Mouse (Mus musculus) megakaryocyte progenitor cell, adult 5-6 weeks (primary cell): ENCODE data around the gene Usp6nl. TPM values are rescaled to one million over a fixed set of nuclear protein-coding genes. Genes with fewer than 3 reads are reported as not detected.

Experiments used
- ATAC-seq: replicated peaks from 2 replicates; pipeline ENCODE4 v1.8.0; 2016; ENCODE audit warnings: mild to moderate bottlenecking, moderate TSS enrichment, inconsistent platforms; ENCODE audit not compliant: poor library complexity
- total RNA-seq, 2 experiments: library from RNA; stranded (forward) in 1 of 2; stranded (reverse) in 1 of 2; fragments of 157-497, 149-512 nt in 1 of 2; fragments of 200-1000 nt in 1 of 2; gene quantifications; 2 replicates each; pipeline versions ENCODE4 v1.2.3 to v1.2.4; 2015 to 2017

The Usp6nl gene
- total RNA-seq, 2 experiments from 2014 or later, result 7.0 to 19.2 TPM

DNA sequence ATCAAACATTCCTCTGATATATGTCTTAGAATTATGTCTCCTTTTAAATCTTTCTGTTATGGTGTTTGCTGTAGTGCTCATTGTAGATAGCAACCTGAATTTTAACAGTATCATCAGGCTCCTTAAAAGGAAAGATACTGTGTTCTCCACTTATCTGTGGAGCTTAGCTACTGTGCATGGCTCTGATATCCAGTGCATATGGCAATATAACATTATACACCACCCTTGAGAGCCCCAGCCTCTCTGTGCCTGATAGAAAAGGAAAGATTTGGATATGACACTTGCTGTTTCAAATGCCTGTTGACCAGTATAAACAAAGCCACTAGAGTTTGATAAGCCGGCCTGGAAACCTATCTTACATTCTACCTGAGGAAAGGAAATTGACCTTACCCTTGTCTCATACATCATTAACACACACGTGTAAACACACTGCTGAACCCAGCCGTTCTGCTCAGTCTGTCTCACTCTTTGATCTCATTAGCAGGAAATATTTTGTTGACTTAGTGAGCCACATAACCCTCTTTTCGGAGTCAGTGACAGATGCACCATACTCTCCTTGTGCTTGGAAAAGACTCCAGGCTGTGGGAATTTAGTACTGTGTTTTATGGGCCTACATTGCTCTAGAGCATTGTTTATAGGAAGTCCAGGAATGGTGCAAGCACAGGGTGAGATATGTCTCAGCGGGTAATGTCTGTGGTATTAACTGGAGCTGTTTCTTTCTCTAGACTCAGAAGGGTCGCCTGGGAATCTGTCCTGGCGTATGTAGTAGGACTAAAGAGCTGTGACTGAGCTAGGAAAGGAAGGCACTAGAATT lies 9.1 kb downstream of the Usp6nl start:
- ATAC-seq, result peak; percentile 73

DNA sequence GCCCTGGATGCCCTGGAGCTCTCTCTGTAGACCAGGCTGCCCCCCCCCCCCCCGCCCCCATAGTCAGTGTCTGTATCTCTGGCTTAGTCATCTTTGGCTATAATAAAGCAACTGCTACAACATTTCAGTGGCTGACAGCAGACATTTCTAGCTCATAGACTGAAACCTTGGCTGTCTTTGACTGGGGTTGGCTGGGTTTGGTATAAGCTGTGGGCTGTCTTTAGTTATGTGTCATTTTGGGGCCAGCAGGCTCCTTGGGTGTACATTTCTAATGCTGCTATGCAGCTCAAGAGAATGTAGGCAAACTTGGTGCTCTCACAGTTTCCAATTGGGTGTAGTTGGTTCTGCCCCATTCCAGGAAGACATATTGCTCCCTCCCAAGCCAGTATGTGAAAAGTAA lies 11.1 kb downstream of the Usp6nl start:
- ATAC-seq, result no peak

DNA sequence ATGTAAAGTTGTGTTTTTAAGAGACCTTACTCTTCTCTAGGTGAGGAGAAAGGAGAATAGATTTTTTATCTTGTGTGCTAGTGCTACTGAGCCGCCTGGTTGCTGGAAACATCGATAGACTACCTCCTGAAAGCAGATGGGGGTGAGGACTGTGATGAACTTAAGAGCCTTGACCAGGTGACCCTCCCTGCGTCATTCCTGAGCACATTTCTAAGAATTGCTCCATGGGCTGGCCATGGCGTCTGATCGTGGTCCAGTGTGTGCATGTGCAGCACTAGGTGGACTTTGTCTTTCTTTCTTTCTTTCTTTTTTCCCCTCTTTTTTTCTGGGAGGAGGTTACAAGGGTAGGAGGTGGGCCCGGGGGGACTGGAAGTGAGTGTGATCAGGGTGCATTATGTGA lies 11.5 kb downstream of the Usp6nl start:
- no peak for ATAC-seq

DNA sequence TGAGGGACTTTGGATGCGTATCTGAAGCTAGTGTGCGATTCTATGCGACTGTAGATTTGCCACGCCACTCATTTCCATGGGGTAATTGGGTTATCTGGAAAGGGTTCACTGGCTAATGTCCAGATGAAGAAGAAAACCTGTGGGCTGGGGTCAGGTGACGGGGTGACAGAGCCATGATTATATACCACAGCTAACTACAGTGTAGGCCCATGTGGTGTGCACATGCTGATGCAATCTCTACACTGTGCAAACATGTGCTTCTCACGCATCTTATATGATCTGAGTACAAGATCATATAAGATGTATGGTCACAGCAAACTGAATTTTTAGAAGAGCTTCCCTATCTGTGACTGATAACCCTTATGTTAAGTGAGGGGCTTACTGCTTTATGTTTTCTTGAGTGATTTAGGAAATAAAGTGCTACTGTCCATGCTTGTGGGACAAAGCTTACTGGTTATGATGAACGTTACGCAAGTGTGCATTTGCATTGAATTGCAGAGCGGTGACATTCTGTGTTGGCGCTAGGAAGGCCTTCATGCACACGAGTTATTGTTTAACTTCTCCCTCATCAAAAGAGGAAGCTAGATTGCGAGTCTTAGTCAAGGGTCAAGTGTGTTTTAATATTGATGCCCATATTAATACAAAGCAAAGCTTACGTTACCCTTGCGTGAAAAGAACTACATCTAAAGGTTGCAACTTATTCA lies 12.7 kb downstream of the Usp6nl start:
- ATAC-seq, result peak; percentile 49

DNA sequence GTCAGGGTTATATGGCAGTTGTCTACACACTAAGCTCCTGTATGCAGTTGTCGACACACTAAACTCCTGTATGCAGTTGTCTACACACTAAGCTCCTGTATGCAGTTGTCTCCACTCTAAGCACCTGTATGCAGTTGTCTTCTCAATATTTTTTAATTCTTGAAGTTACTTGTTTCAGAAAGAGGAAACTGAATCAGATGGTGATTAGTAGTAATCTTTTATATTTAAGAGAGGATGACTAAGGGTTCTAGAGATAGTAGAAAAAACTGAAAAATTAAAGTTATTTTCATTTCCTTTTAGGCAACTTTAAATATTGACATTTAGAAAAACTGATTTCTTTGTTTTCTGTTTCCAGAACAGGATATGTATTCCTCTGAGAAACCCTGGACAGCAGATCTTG lies 13.5 kb downstream of the Usp6nl start:
- no peak for ATAC-seq

DNA sequence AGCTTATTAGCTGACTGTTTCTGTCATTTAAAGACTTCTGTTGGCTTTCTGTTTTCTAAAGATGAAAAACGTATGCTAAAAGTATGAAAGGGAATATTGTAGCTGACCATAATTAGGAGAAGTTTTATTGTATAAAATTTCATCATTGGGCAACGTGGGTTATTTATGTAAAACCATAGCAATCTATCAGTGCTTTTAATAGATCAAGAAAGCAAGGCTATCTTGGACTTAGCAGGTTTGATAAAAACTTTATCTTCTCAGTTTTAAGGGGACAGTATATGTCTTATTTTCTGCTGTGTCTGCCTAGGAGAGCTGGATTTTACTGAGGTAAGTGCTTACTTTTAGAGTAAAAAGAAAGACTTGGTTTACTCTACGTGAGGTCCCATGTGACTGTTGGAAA lies 14.2 kb downstream of the Usp6nl start:
- ATAC-seq, result no peak

DNA sequence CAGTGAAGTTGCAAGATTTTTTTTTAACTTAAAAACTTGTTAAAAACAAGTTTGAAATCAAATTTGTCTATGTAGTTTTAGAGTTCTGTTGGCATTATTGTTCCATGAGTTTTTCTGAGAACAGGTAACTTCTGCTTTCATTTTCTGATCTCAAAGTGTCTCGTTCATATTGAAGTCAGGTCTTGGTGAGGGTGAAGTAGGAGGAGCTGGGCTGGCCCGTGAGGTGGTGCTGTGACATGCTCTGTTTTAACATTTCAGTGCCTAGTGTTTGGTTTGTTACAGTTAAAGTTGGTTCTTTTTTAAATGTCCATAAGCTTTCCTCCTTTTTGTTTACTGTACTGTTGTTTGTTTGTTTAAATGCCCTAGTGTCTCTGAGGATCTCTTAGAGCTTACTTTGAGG lies 15.0 kb downstream of the Usp6nl start:
- no peak for ATAC-seq

DNA sequence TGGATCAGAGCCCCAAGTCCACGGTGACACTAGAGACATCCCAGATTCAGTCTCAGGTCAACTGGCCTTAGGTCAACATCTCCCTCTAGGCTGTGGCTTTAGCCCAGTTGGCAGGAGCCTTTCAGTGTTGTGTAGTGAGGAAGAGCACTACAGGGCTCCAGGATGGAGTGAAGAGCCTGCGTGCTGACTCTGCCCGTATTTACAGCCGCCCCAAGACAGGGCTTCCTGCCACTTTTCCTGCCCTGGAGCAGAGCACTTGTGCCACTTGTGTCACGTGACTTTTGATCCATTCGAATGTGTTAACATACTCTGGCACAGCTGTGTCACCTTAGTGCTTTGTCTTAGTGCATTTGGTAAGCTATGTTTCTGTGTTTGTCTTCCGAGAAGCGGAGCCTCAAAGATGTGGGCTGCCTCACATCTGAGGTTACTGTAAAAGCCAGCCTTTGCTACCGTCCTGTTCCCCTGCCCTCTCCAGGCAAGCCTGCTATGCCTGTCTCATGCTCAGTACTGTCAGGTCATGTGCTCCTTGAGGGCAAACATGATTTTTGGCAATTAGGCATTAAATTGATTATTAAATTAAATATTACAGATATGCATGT lies 15.7 kb downstream of the Usp6nl start:
- no peak for ATAC-seq

DNA sequence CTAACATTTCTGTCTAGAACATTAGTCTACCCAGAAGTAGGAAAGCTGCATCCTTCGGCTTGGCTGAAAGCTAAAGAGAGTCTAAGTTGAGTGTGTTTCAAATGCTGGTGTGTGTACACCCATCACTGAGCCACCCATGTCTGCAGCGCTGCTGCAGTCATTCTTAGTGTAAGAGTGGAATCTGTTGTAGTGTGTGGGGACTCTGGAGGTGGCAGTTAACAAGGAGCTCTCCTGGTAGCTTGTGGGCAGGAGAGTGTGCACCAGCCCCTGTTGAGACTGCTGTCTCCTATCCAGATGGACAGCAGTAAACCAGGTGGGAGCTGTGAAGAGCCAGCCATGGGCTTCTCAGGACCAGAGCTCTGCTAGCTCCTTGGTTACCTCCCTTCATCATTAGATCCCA lies 18.0 kb downstream of the Usp6nl start:
- ATAC-seq, result 0 out of 2 replicates have a peak, but pooled peaks have one; percentile 8

DNA sequence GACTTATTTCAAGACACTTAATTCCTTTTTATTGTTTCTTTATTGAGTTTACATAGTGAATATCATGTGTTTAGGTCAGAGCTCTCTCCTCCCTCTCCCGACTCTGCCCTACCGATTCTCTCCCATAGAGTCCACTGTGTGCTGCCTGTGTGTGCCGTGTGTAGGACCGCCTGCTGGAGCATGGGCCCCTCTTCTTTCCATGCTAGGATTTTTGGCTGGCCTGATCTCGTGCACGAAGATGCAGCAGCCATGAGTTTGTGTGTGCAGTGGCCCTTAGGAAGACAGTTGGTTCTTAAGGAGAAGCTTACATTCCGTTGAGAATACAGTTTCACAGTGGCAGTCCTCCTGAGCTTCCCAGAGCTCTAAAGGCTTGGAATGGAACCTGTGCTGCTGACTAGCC lies 19.0 kb downstream of the Usp6nl start:
- ATAC-seq, result no peak

DNA sequence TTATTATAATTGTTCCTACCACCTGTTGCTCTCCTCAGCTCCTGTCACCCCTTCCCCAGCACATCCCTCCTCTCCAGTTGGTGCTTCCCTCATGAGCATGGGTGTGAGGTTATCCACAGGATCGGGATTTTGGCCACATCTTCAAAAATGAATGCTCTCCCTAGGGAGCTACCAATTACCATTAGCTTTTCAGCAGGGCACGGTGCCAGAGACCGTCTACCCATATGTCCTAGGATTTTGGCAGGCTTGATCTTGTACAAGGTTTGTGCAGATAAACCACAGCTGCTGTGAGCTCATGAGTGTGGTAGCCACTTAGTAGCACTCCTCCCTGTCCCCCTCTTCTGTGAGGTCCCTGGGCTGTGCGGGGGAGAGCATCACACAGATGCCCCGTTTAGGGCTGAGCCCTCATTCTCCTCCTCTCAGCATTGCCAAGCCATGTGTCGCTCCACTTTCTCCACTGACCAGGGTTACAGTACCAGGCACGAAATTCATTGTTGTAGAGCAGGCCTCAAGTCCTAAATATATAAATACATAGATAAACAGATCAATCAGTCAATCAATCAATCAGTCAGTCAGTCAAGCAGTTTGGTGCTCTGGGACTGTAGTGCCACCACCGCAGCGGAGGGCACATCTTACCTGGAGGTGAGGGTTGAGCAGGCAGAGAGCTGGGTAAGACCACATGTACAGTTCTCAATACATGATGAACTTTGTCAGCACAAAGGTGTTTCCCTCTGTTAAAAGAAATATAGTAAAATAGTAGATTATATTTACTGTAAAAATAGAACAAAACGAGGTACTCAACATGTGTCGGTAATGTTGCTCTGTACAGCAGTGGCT lies 27.0 kb downstream of the Usp6nl start:
- ATAC-seq, result peak; percentile 54

DNA sequence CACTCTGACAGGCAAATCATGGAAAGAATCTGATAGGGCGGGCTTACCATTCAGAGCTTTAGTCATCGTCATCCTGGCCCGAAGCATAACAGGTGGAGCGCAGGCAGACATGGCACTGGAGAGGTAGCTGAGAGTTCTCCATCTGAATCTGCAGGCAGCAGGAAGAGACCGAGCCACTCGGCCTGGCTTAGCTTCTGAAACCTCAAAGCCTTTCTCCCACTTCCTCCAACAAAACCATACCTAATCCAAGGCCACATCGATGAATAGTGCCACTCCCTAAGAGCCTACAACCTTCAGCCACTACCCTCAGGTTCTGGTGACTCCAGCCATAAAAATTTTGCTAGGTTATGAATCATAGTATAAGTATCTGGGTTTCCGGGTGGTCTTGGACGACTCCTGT lies 27.7 kb downstream of the Usp6nl start:
- no peak for ATAC-seq

DNA sequence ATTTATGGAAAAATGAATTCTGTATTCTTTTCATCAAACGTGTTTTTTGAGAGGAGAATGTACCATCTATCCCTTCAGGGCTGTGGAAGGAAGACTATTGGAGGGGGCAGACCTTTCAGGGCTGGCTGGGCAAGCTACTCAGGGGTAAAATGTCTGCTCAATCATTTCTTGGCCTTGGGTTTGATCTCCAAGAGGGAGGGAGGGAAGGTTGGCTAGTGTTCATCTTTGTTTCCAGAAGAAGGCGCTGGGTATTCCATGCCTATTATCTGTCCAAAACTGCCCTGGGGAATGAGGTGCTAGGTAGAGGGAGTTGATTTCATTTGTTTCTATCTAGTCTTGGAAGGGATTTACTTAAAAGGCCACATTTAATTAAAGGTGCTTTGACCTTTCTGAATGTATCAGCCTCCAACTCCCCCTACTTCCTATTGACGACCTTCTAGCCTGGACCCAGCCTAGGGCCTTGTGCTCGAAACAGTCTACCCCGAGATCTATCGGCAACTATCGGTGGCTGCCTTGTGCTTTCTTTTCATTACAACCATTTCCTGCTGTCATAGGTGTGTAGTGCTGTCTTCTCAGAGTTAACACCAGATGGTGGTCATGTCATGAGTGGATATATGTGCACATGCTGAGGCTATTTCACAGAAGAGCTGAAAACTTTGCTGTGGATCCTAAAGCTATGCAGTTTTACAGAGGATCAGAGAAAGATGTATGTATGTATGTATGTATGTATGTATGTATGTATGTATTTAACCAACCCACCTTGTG lies 28.6 kb downstream of the Usp6nl start:
- no peak for ATAC-seq

DNA sequence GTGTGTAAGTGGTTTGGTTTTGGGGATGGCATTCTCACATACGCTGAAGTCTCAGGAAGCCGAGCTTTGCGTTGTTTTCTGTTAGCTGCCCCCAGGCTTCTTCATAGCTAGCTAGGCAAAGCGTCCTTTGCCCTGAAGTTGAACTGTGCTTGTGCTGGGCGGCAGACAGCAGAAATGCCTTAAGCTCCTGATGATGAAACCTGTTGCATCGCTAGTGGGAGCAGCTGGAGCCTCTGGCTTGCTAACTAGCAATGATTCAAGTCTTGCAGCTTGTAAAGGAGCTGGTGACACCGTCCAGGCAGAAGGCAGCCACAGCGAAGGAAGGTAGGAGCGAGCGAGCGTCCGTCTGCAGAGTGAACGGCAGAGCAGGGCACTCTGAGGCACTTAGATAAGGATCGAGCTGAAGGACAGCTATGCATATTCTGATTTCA lies 30.1 kb downstream of the Usp6nl start:
- peak; percentile 56 for ATAC-seq

DNA sequence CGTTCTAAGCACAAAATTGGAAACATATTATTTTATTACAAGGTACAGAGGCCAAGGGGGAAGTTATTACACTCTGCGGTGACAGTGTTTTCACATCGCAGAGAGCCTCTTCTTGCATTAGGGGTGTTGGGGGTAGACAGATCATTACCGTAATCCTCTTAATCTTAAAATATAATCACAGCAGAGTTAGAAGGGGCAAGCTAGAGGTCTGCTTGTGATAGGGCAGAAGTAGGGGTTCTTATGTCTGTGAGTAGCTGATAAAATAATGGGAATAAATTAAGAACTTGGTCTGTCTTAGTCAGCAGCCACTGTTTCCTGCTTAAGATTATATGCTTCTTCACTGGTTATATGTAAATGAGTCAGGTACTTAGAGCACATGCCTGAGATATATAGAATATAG lies 30.6 kb downstream of the Usp6nl start:
- ATAC-seq, result peak; percentile 54

DNA sequence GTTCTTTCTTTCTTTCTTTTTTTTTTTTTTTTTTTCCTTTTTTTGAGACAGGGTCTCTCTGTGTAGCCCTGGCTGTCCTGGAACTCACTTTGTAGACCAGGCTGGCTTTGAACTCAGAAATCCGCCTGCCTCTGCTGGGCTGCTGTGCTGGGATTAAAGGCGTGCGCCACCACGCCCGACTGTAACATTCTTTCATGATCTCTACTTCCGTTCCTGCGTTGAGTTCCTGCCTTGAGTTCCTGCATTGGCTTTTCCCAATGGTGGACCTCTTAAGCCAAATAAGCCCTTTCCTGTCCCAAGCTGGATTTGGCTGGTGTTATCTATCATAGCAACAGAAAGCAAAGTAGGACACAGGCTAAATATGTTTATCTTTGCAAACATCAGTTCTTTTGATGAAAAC lies 34.8 kb downstream of the Usp6nl start:
- ATAC-seq, result no peak

DNA sequence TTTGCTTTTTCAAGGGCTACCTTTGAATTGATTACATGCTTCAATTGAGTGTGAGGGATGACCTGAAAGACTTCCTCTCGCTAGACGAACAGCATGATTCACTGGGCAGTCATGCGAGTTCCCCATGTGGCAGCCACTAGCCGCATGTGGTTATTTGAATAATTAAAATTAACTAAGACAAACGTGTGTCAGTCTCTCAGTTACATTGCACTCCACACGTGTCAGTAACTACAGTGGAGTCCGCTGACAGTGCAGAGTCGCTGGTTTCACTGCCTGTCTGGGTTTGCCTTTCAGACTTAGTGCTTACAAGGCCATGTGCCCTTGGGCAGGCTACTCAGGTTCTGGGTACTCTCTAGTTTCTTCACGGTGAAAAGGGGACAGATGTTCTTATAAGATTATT lies 37.2 kb downstream of the Usp6nl start:
- no peak for ATAC-seq

DNA sequence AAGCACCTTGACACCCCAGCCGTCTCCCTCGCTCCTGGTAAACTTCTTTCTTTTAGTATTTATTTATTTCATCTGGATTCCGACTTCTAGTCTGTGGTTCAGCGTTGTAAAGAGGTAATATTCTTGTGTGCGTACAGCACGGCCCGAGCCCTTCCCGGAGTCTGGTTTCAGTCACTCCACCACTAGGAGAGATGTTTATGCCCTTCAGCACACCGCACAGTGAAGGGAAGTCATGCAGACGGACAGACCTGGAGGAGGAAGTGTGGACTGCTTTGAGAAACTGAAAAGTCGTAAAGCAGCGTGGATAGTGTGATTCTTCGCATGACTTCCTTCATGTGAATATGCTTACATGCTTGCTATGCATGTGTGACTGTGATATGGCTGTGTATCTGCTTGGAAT lies 40.7 kb downstream of the Usp6nl start:
- peak; percentile 65 for ATAC-seq

DNA sequence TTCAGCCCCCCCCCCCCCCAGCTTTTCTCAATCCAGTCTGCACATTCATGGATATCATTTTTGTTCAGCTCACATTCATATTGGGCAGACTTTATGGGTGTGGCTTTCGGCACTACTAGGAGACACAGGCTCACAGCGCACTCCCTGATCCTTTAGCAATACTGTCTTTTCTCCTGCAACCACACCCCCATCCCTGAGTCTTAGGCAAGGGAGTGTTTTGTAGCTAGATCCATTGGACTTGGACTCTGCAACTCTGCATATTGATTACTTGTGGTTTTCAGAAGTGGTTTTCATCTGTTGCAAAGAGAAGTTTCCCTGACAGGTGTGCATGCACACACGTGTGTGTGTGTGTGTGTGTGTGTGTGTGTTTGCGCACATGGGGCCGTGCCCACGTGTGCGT lies 41.5 kb downstream of the Usp6nl start:
- ATAC-seq, result no peak

DNA sequence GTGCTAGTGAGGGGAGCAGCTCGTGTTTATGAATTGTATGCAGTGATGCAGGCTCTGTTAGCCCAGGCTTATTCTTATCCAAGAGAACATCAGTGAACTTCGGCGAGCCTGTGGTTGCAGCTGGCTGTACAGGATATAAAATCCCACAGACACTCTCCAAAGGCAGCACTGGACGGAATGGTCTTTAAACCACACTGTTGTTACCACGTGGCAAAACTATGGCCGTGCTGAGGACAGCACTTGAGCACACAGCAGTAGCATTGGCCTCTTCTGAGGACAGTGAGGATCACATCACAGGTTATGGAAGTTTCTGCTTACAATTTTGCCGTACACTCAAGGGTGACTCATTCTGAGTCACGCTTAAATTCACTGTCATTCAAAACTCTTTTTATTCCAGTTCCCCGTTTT lies 44.1 kb downstream of the Usp6nl start:
- ATAC-seq, result peak; percentile 69
